Mouse (Mus musculus): ENCODE data around the gene Rap2a. TPM values are rescaled to one million over a fixed set of nuclear protein-coding genes. Genes with fewer than 3 reads are reported as not detected.

Gene Rap2a
- total and polyA plus RNA-seq, 3 experiments, result 3.6 to 25.1 (median 8.7) TPM

DNA sequence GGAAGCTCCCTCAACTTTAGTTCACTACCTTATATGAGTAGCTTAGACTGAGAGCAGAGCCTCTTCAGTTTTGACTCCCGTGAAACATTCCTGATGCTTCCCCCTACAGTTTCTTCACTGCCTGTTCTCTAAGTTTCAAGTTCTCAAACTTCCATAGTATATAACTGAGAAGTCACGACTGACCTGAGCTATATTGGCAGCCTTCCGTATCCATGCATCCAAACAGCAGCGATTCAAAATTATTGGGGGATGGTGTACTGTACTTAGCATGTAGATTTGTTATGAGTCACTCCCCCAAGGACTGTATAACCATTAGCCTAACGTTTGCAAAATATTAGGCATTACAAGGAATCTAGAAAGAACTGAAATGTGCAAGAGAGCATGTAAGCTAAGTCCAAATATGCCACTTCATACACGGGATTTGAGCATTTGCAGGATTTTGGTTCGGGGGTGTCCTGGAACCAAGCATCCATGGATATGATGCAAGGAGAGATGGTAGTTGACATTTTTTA is 2.0 kb upstream of the Rap2a start:
- Histone ChIP-seq H3K9me3 (replicated peaks) (no peaks in the 10 kb centered on the region), H3K4me1 (ENCODE audit: insufficient read depth, low read depth, low read length) (peaks cover 36% of the 10 kb centered on the region), H3K36me3 (replicated peaks) (peaks cover 8% of the 10 kb centered on the region), H3K4me3 (ENCODE audit: low read depth, low read length) (no peak overlapping the region), H3K27me3 (ENCODE audit: insufficient read depth, low read length) (peaks cover 4% of the 10 kb centered on the region; the same call in 1 of the 2 replicates)
- TF ChIP-seq TAL1 (conservative IDR thresholded peaks at IDR 0.05; ENCODE audit: low read depth, low read length) (no peak), GATA2 (IDR thresholded peaks at IDR 0.05; ENCODE audit: borderline replicate concordance, low read depth, low read length) (no peak), POLR2AphosphoS5 (IDR thresholded peaks at IDR 0.05; ENCODE audit: insufficient replicate concordance, low read depth, low read length) (no peak), GATA1 (IDR thresholded peaks at IDR 0.05; ENCODE audit: borderline replicate concordance, low read length) (no peak), CTCF (IDR thresholded peaks at IDR 0.05; ENCODE audit: low read depth, low read length) (no peak)
- ATAC-seq (ENCODE audit: extremely low read depth, insufficient number of reproducible peaks, low FRiP score, poor library complexity, severe bottlenecking) (no peak), DNase-seq (ENCODE audit: low spot score) (no peak)

DNA sequence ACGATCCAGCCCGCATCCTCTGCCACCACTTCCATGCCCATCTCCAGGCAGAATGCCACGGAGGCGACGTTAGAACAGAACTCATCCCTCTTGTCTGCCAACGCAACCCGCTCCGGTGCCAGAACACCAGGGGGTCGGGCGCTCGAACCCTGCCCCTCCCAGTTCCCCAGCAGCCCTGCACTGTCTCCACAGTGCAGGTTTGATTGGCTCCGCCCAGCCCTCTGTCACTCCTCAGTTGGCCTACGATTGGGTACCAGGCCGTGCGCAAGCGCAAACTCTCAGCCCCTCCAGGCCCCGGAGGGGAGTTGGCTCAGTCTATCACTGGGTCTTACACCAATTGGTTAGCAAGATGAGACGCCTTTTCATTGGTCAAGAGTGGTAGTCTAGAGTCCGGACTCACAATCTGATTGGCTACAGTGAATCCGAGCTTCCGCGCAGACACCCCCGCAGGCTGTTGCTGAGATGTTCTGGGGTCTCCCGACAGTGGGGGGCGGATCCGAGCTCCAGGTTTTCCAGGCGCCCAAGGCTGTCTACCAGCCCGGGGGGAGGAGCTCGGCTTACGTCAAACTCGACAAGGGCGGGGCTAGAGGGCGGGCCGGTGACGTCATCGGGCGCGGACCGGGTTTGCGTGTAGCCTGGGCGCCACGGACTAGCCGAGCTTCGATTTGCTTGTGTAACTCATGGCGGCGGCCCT is 809 bp upstream of the Rap2a start:
- DNase-seq (ENCODE audit: low spot score) (peak; percentile 99), ATAC-seq (ENCODE audit: extremely low read depth, insufficient number of reproducible peaks, low FRiP score, poor library complexity, severe bottlenecking) (peak; percentile 85)
- no peaks in the 10 kb centered on the region; the same call in 1 of the 2 replicates for H3K27me3 ChIP-seq (ENCODE audit: insufficient read depth, low read length)
- TF ChIP-seq GATA1 (IDR thresholded peaks at IDR 0.05; ENCODE audit: borderline replicate concordance, low read length) (no peak), GATA2 (IDR thresholded peaks at IDR 0.05; ENCODE audit: borderline replicate concordance, low read depth, low read length) (no peak), TAL1 (conservative IDR thresholded peaks at IDR 0.05; ENCODE audit: low read depth, low read length) (no peak), POLR2AphosphoS5 (IDR thresholded peaks at IDR 0.05; ENCODE audit: insufficient replicate concordance, low read depth, low read length) (no peak), CTCF (IDR thresholded peaks at IDR 0.05; ENCODE audit: low read depth, low read length) (no peak)
- H3K4me3 ChIP-seq (ENCODE audit: low read depth, low read length), result peak overlapping the region; percentile 77
- peaks cover 36% of the 10 kb centered on the region for H3K4me1 ChIP-seq (ENCODE audit: insufficient read depth, low read depth, low read length)
- H3K36me3 ChIP-seq (replicated peaks), result peaks cover 15% of the 10 kb centered on the region
- no peaks in the 10 kb centered on the region; the same call in 1 of the 2 replicates for H3K9me3 ChIP-seq (replicated peaks)

DNA sequence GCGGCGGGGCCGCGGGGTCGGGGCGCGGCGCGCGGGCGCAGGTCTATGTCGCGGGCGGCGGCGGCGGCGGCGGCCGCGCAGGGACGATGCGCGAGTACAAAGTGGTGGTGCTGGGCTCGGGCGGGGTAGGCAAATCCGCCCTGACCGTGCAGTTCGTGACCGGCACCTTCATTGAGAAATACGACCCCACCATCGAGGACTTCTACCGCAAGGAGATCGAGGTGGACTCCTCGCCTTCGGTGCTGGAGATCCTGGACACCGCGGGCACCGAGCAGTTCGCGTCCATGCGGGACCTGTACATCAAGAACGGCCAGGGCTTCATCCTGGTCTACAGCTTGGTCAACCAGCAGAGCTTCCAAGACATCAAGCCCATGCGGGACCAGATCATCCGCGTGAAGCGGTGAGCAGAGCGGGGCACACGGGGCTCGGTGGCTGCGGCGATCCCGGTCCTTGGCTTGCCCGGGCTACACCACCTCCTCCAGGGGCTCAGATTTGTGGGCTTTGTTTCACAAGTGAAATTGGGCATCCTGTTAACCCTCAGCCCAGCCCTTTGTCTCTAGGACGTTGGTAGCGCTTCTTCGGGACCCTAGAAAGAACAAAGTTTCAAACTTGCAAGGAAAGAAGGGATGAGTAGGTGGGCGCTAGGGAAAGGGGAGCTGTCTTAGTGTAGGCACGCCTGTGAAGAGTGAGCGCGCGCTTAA is 547 bp downstream of the Rap2a start:
- Histone ChIP-seq H3K9me3 (replicated peaks) (no peaks in the 10 kb centered on the region; the same call in 1 of the 2 replicates), H3K27me3 (ENCODE audit: insufficient read depth, low read length) (no peaks in the 10 kb centered on the region), H3K36me3 (replicated peaks) (peaks cover 23% of the 10 kb centered on the region), H3K4me3 (ENCODE audit: low read depth, low read length) (peak overlapping the region; percentile 77), H3K4me1 (ENCODE audit: insufficient read depth, low read depth, low read length) (peaks cover 36% of the 10 kb centered on the region)
- ATAC-seq (ENCODE audit: extremely low read depth, insufficient number of reproducible peaks, low FRiP score, poor library complexity, severe bottlenecking) (no peak), DNase-seq (ENCODE audit: low spot score) (peak; percentile 21)
- TF ChIP-seq GATA2 (IDR thresholded peaks at IDR 0.05; ENCODE audit: borderline replicate concordance, low read depth, low read length), result no peak
- no peak for TF ChIP-seq POLR2AphosphoS5 (IDR thresholded peaks at IDR 0.05; ENCODE audit: insufficient replicate concordance, low read depth, low read length)
- TF ChIP-seq GATA1 (IDR thresholded peaks at IDR 0.05; ENCODE audit: borderline replicate concordance, low read length), result no peak
- no peak for TF ChIP-seq CTCF (IDR thresholded peaks at IDR 0.05; ENCODE audit: low read depth, low read length)
- no peak for TF ChIP-seq TAL1 (conservative IDR thresholded peaks at IDR 0.05; ENCODE audit: low read depth, low read length)

DNA sequence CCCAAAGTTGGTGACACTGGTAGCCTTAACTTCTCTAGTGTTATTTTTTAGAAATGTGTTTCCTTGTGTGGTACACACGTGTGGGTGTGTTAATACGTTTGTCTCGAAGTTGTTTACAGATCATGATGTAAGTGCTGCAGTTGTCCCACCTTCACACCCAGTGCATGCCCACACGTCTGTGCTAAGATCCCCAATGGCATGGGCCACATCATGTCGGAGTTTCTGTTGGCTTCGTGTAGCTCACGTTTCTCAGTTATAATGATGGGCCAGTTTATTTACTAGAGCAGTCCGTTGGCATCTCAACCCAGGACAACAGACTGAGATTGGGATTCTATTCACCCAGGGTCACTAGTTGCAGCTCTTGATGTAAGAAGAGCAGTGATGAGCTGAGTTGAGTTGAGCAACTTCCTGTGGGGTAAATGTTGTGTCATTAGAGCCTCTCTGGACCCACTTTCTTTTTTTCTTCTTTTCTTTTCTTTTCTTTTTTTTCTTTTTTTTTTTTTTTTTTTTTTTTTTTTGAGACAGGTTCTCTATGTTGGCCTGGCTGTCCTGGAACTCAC is 2.2 kb downstream of the Rap2a start:
- Histone ChIP-seq H3K9me3 (replicated peaks) (no peaks in the 10 kb centered on the region; the same call in 1 of the 2 replicates), H3K36me3 (replicated peaks) (peaks cover 32% of the 10 kb centered on the region), H3K4me1 (ENCODE audit: insufficient read depth, low read depth, low read length) (peaks cover 36% of the 10 kb centered on the region), H3K27me3 (ENCODE audit: insufficient read depth, low read length) (no peaks in the 10 kb centered on the region), H3K4me3 (ENCODE audit: low read depth, low read length) (0 out of 2 replicates have a peak overlapping the region, but pooled peaks have one; percentile 14)
- TF ChIP-seq POLR2AphosphoS5 (IDR thresholded peaks at IDR 0.05; ENCODE audit: insufficient replicate concordance, low read depth, low read length) (no peak), TAL1 (conservative IDR thresholded peaks at IDR 0.05; ENCODE audit: low read depth, low read length) (no peak), GATA2 (IDR thresholded peaks at IDR 0.05; ENCODE audit: borderline replicate concordance, low read depth, low read length) (no peak), CTCF (IDR thresholded peaks at IDR 0.05; ENCODE audit: low read depth, low read length) (no peak), GATA1 (IDR thresholded peaks at IDR 0.05; ENCODE audit: borderline replicate concordance, low read length) (no peak)
- ATAC-seq (ENCODE audit: extremely low read depth, insufficient number of reproducible peaks, low FRiP score, poor library complexity, severe bottlenecking) (no peak), DNase-seq (ENCODE audit: low spot score) (no peak)

DNA sequence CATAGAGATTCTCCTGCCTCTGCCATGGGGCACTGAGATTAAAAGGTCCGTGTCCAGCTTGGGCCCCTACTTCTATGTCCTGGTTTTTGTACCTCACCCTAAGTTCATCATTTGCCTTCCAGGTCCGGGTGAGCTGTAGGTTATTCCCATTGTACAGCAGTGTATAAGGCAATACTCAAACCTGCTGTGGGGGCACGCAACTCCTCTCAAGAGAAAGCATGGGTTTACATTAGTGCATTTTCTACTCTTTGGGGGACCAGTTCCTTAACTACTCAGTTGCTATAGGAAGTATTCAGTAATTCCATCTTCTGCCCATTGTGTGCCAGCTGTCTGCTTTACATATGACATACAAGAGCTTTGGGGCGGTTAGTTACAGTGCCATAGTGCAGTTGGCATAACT is 2.7 kb downstream of the Rap2a start:
- ATAC-seq (ENCODE audit: extremely low read depth, insufficient number of reproducible peaks, low FRiP score, poor library complexity, severe bottlenecking), result no peak
- H3K36me3 ChIP-seq (replicated peaks), result peaks cover 32% of the 10 kb centered on the region
- H3K9me3 ChIP-seq (replicated peaks), result no peaks in the 10 kb centered on the region; the same call in 1 of the 2 replicates
- no peaks in the 10 kb centered on the region for H3K27me3 ChIP-seq (ENCODE audit: insufficient read depth, low read length)
- TF ChIP-seq GATA2 (IDR thresholded peaks at IDR 0.05; ENCODE audit: borderline replicate concordance, low read depth, low read length) (no peak), GATA1 (IDR thresholded peaks at IDR 0.05; ENCODE audit: borderline replicate concordance, low read length) (no peak), POLR2AphosphoS5 (IDR thresholded peaks at IDR 0.05; ENCODE audit: insufficient replicate concordance, low read depth, low read length) (no peak), TAL1 (conservative IDR thresholded peaks at IDR 0.05; ENCODE audit: low read depth, low read length) (no peak), CTCF (IDR thresholded peaks at IDR 0.05; ENCODE audit: low read depth, low read length) (no peak)
- no peak overlapping the region for H3K4me3 ChIP-seq (ENCODE audit: low read depth, low read length)
- DNase-seq (ENCODE audit: low spot score), result no peak
- peaks cover 36% of the 10 kb centered on the region for H3K4me1 ChIP-seq (ENCODE audit: insufficient read depth, low read depth, low read length)

All from G1E (cell line).